Mouse (Mus musculus): ENCODE results near the gene Gm11733. TPM values are rescaled to one million over a fixed set of nuclear protein-coding genes. Genes with fewer than 3 reads are reported as not detected.

Gm11733 gene
- not detected for total RNA-seq (2023)

GRCm38 (mm10) chr11:117484198-117484597 is at the start of gene Gm11733:
Gm11733 (plus strand) TSS chr11:117484368.

Other genes starting within 250 kb of the Gm11733 start
- gene Tnrc6c, start 169.9 kb downstream of the Gm11733 start, total RNA-seq (2023), result 90.6 TPM

All from CD4-positive naive resting alpha-beta T cell, adult 57 days (primary cell).